Mouse (Mus musculus): ENCODE measurements around the gene Rhbdd1.

Rhbdd1 gene

GRCm38 (mm10) chr1:82491954-82492353, 175.7 kb downstream of the Rhbdd1 start:
- DNase-seq (ENCODE audit: low spot score), result no peak
